Mouse (Mus musculus) midbrain, postnatal 0 days (tissue): ENCODE measurements at regions not wholly inside any gene's neighbourhood (a gene's known extent, or its start where the extent isn't known, plus 50 kb on each side); places are given as distances from the start of the nearest gene placed in this dataset.
A peak's percentile ranks its signal among the peaks of the same experiment; 100 is the strongest.

Experiments
- ATAC-seq: fragments of 200-750 bp; cut with Nextera tagmentation; 2 replicates; pipeline ENCODE4 v1.8.0; 2017; ENCODE audit warnings: moderate number of reproducible peaks, mild to moderate bottlenecking, moderate TSS enrichment, moderate library complexity; ENCODE audit not compliant: low FRiP score
- DNase-seq: peaks from one replicate; pipeline ENCODE4 v3.0.0-alpha.2; 2015; ENCODE audit warnings: low spot score
- H3K27ac ChIP-seq: fragments of 300-500 bp; sonication (generic); 2 replicates; pipeline ENCODE4 v1.5.1; 2014; ENCODE audit warnings: low read depth, mild to moderate bottlenecking, low read length, mixed read lengths
- H3K27me3 ChIP-seq: fragments of 300-500 bp; sonication (generic); 2 replicates; pipeline ENCODE4 v1.6.1; 2014; ENCODE audit warnings: low read length, control low read depth, mixed read lengths; ENCODE audit not compliant: insufficient read depth
- H3K36me3 ChIP-seq: fragments of 300-500 bp; sonication (generic); 2 replicates; pipeline ENCODE4 v1.6.1; 2014; ENCODE audit warnings: low read length, control low read depth, mixed read lengths; ENCODE audit not compliant: insufficient read depth
- H3K4me1 ChIP-seq: fragments of 300-500 bp; sonication (generic); 2 replicates; pipeline ENCODE4 v1.6.1; 2014; ENCODE audit warnings: mild to moderate bottlenecking, control low read depth, antibody characterized with exemption, low read length, mixed read lengths; ENCODE audit not compliant: insufficient read depth
- H3K4me2 ChIP-seq: fragments of 300-500 bp; sonication (generic); 2 replicates; pipeline ENCODE4 v1.6.1; 2014; ENCODE audit warnings: low read depth, mild to moderate bottlenecking, low read length, mixed read lengths; ENCODE audit not compliant: poor library complexity, severe bottlenecking
- H3K4me3 ChIP-seq: fragments of 300-500 bp; sonication (generic); 2 replicates; pipeline ENCODE4 v1.5.1; 2014; ENCODE audit warnings: low read depth, mild to moderate bottlenecking, low read length, moderate library complexity
- H3K9ac ChIP-seq: fragments of 300-500 bp; sonication (generic); replicated peaks from 2 replicates; pipeline ENCODE4 v1.6.1; 2014; ENCODE audit warnings: mild to moderate bottlenecking, low read length, moderate library complexity, mixed read lengths; ENCODE audit not compliant: poor library complexity, severe bottlenecking
- H3K9me3 ChIP-seq: fragments of 300-500 bp; sonication (generic); 2 replicates; pipeline ENCODE4 v1.6.1; 2016; ENCODE audit warnings: low read length, control low read depth
- CTCF ChIP-seq: IDR thresholded peaks from 2 replicates; pipeline ENCODE4 v1.5.1; 2016; ENCODE audit warnings: antibody characterized with exemption, mild to moderate bottlenecking
- WGBS: fragments of 180-500 bp; shearing (Covaris S2); extraction: QIAGEN DNeasy Blood & Tissue Kit; methylation state at CpG from one replicate; pipeline ENCODE4 v1.1.7; 2014; 5-methylcytosine and 5-hydroxymethylcytosine counted together

GRCm38 (mm10) chr1:177639931-177640846 is 89.4 kb upstream of the 1700016C15Rik start:
- Histone ChIP-seq H3K4me3 (peak overlapping the region; percentile 34), H3K4me2 (peak overlapping the region; percentile 57), H3K27me3 (no peaks in the 10 kb centered on the region), H3K36me3 (no peaks in the 10 kb centered on the region), H3K9me3 (no peaks in the 10 kb centered on the region), H3K9ac (peak overlapping the region; percentile 14; the same call in 1 of the 2 replicates), H3K4me1 (no peaks in the 10 kb centered on the region), H3K27ac (no peak overlapping the region)
- peak; percentile 59 for ATAC-seq
- TF ChIP-seq CTCF, result no peak
- DNase-seq, result peak; percentile 84
- 20% methylated on average over 20 of the region's 20 CpGs for WGBS

GRCm38 (mm10) chr1:177642712-177643467 is 86.7 kb upstream of the 1700016C15Rik start:
- TF ChIP-seq CTCF, result no peak
- no peak overlapping the region for H3K4me3 ChIP-seq
- no peaks in the 10 kb centered on the region for H3K9me3 ChIP-seq

GRCm38 (mm10) chr1:177643662-177644061 is 86.0 kb upstream of the 1700016C15Rik start:
- Histone ChIP-seq H3K4me2 (no peak overlapping the region), H3K4me3 (no peak overlapping the region), H3K9ac (no peak overlapping the region), H3K36me3 (no peaks in the 10 kb centered on the region), H3K9me3 (no peaks in the 10 kb centered on the region), H3K27me3 (no peaks in the 10 kb centered on the region), H3K4me1 (no peaks in the 10 kb centered on the region), H3K27ac (no peak overlapping the region)
- WGBS, result 87% methylated on average over 3 of the region's 3 CpGs
- DNase-seq (peak; percentile 60), ATAC-seq (no peak)
- no peak for TF ChIP-seq CTCF

More at GRCm38 (mm10) chr1:177642712-177643467, 86.7 kb upstream of the 1700016C15Rik start:
- Histone ChIP-seq H3K36me3 (no peaks in the 10 kb centered on the region), H3K27me3 (no peaks in the 10 kb centered on the region), H3K4me2 (no peak overlapping the region), H3K27ac (no peak overlapping the region), H3K9ac (no peak overlapping the region), H3K4me1 (no peaks in the 10 kb centered on the region)
- ATAC-seq, result no peak
- 81% methylated on average over 10 of the region's 10 CpGs for WGBS
- DNase-seq, result no peak

GRCm38 (mm10) chr1:177644214-177644613 is 85.4 kb upstream of the 1700016C15Rik start:
- Histone ChIP-seq H3K4me3 (no peak overlapping the region), H3K9ac (no peak overlapping the region), H3K9me3 (no peaks in the 10 kb centered on the region), H3K4me2 (no peak overlapping the region), H3K27ac (no peak overlapping the region), H3K36me3 (no peaks in the 10 kb centered on the region), H3K4me1 (no peaks in the 10 kb centered on the region), H3K27me3 (no peaks in the 10 kb centered on the region)
- ATAC-seq (no peak), DNase-seq (no peak)
- 90% methylated on average over 4 of the region's 4 CpGs for WGBS
- no peak for TF ChIP-seq CTCF

GRCm38 (mm10) chr1:177645327-177645726 is 84.3 kb upstream of the 1700016C15Rik start:
- Histone ChIP-seq H3K9ac (no peak overlapping the region), H3K27ac (no peak overlapping the region)

More at GRCm38 (mm10) chr1:177645327-177645726, 84.3 kb upstream of the 1700016C15Rik start:
- Histone ChIP-seq H3K27me3 (no peaks in the 10 kb centered on the region), H3K9me3 (no peaks in the 10 kb centered on the region), H3K4me3 (no peak overlapping the region), H3K4me2 (no peak overlapping the region), H3K36me3 (no peaks in the 10 kb centered on the region), H3K4me1 (no peaks in the 10 kb centered on the region)
- DNase-seq (peak; percentile 25), ATAC-seq (no peak)
- no peak for TF ChIP-seq CTCF
- WGBS, result 65% methylated on average over 4 of the region's 4 CpGs
